Mouse (Mus musculus): ENCODE results near the gene Slc27a5. TPM values are rescaled to one million over a fixed set of nuclear protein-coding genes. Genes with fewer than 3 reads are reported as not detected.
A peak's percentile ranks its signal among the peaks of the same experiment; 100 is the strongest.

The Slc27a5 gene
- polyA plus RNA-seq, 1 experiment from 2014 or later = 0.38 TPM

DNA sequence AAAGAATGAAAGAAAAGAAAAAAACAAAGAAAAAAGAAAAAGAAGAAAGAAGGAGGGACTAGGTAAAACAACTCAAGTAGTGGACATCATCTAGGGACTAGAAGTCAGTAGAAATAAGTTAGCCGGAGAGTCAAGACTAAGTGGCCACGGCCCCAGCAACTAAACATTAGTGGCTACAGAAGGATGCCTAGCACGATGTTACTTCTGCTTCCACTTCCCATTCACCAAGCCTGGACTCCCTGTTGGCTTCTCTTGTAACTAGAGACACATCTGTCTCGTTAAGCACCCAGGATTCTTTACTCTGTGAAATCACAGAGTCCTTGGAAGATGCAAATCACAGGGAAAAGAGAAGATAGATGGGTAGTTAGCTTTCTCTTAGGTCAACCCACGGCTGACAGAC lies 40.5 kb downstream of the Slc27a5 start:
- H3K27ac ChIP-seq (ENCODE audit: low read depth, low read length) = no peak overlapping the region
- no peaks in the 10 kb centered on the region for H3K9me3 ChIP-seq (ENCODE audit: control insufficient read depth, low read length)
- WGBS = 76% methylated on average over 5 of the region's 5 CpGs
- peaks cover 5% of the 10 kb centered on the region for H3K4me1 ChIP-seq (ENCODE audit: control insufficient read depth, insufficient read depth, low read depth, low read length)
- no peaks in the 10 kb centered on the region for H3K36me3 ChIP-seq (ENCODE audit: control insufficient read depth, insufficient read depth, low read length)
- no peaks in the 10 kb centered on the region for H3K27me3 ChIP-seq (replicated peaks; ENCODE audit: control insufficient read depth, insufficient read depth, low read length)
- H3K4me2 ChIP-seq (ENCODE audit: low read length) = no peak overlapping the region
- no peak for ATAC-seq
- no peak overlapping the region for H3K9ac ChIP-seq (ENCODE audit: low read depth, low read length)
- H3K4me3 ChIP-seq (ENCODE audit: low read length) = no peak overlapping the region

DNA sequence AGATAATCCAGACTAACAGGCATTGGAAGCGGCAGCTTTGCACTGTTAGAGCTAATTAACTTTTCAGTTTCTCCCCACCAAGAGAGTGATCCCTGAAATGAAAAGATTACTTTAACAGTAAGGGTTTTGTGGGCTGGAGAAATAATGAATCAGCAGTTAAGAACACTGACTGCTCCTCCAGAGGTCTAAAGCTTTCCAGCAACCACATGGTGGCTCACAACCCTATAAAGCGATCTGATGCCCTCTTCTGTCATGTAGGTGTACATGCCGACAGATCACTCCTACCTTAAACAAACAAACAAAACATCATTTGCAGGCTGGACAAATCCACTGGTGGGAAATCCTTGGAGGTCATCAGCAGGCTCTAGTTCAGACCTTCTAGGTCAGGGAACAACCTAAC lies 43.1 kb downstream of the Slc27a5 start:
- WGBS = 49% methylated on average over 3 of the region's 3 CpGs
- Histone ChIP-seq H3K9me3 (ENCODE audit: control insufficient read depth, low read length) (no peaks in the 10 kb centered on the region), H3K36me3 (ENCODE audit: control insufficient read depth, insufficient read depth, low read length) (no peaks in the 10 kb centered on the region), H3K27me3 (replicated peaks; ENCODE audit: control insufficient read depth, insufficient read depth, low read length) (no peaks in the 10 kb centered on the region), H3K27ac (ENCODE audit: low read depth, low read length) (no peak overlapping the region), H3K4me2 (ENCODE audit: low read length) (no peak overlapping the region), H3K9ac (ENCODE audit: low read depth, low read length) (no peak overlapping the region), H3K4me1 (ENCODE audit: control insufficient read depth, insufficient read depth, low read depth, low read length) (peaks cover 4% of the 10 kb centered on the region), H3K4me3 (ENCODE audit: low read length) (no peak overlapping the region)
- ATAC-seq = no peak

- peak overlapping the region; percentile 81 for H3K27ac ChIP-seq (ENCODE audit: low read depth, low read length)
- H3K9ac ChIP-seq (ENCODE audit: low read depth, low read length) = peak overlapping the region; percentile 72
- WGBS = 11% methylated on average over 16 of the region's 16 CpGs
- ATAC-seq = peak; percentile 12
- H3K9me3 ChIP-seq (ENCODE audit: control insufficient read depth, low read length) = no peaks in the 10 kb centered on the region
- H3K36me3 ChIP-seq (ENCODE audit: control insufficient read depth, insufficient read depth, low read length) = no peaks in the 10 kb centered on the region
- H3K27me3 ChIP-seq (replicated peaks; ENCODE audit: control insufficient read depth, insufficient read depth, low read length) = no peaks in the 10 kb centered on the region
- H3K4me3 ChIP-seq (ENCODE audit: low read length) = peak overlapping the region; percentile 48
- peaks cover 9% of the 10 kb centered on the region for H3K4me1 ChIP-seq (ENCODE audit: control insufficient read depth, insufficient read depth, low read depth, low read length)
- H3K4me2 ChIP-seq (ENCODE audit: low read length) = peak overlapping the region; percentile 93
These were observed 48.1 kb downstream of the Slc27a5 start for GRCm38 (mm10) chr7:12949872-12950229.

GRCm38 (mm10) chr7:12949032-12949871 lies 48.7 kb downstream of the Slc27a5 start:
- Histone ChIP-seq H3K4me3 (ENCODE audit: low read length) (peak overlapping the region; percentile 48), H3K4me2 (ENCODE audit: low read length) (peak overlapping the region; percentile 93), H3K27me3 (replicated peaks; ENCODE audit: control insufficient read depth, insufficient read depth, low read length) (no peaks in the 10 kb centered on the region), H3K4me1 (ENCODE audit: control insufficient read depth, insufficient read depth, low read depth, low read length) (peaks cover 9% of the 10 kb centered on the region), H3K9me3 (ENCODE audit: control insufficient read depth, low read length) (no peaks in the 10 kb centered on the region), H3K36me3 (ENCODE audit: control insufficient read depth, insufficient read depth, low read length) (no peaks in the 10 kb centered on the region), H3K9ac (ENCODE audit: low read depth, low read length) (peak overlapping the region; percentile 72), H3K27ac (ENCODE audit: low read depth, low read length) (peak overlapping the region; percentile 83)
- WGBS = 8% methylated on average over 35 of the region's 35 CpGs
- peak; percentile 98 for ATAC-seq

DNA sequence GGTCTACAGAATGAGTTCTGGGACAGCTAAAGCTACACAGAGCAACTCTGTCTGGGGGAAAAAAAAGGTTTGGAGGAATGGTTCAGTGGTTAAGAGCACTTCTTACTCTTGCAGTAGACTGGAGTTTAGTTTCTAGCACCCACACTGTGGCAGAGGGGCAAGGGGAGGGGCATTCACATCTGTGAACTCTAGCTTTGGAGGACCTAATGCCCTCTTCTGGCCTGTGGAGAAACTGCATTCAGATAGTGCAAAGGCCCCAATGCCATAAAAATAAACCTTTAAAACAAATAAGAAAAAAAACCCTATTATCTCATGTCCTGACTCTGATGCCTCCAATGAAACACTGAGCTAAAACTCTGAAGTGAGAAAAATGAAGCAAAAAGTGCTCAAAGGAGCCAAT lies 54.5 kb downstream of the Slc27a5 start:
- Histone ChIP-seq H3K4me1 (ENCODE audit: control insufficient read depth, insufficient read depth, low read depth, low read length) (no peaks in the 10 kb centered on the region), H3K4me2 (ENCODE audit: low read length) (no peak overlapping the region), H3K9me3 (ENCODE audit: control insufficient read depth, low read length) (no peaks in the 10 kb centered on the region), H3K27me3 (replicated peaks; ENCODE audit: control insufficient read depth, insufficient read depth, low read length) (no peaks in the 10 kb centered on the region), H3K4me3 (ENCODE audit: low read length) (no peak overlapping the region), H3K36me3 (ENCODE audit: control insufficient read depth, insufficient read depth, low read length) (no peaks in the 10 kb centered on the region), H3K27ac (ENCODE audit: low read depth, low read length) (no peak overlapping the region), H3K9ac (ENCODE audit: low read depth, low read length) (no peak overlapping the region)
- ATAC-seq = no peak

GRCm38 (mm10) chr7:12940599-12940998 lies 57.4 kb downstream of the Slc27a5 start:
- WGBS = 85% methylated on average over 4 of the region's 4 CpGs
- H3K4me3 ChIP-seq (ENCODE audit: low read length) = no peak overlapping the region

More at GRCm38 (mm10) chr7:12940599-12940998, 57.4 kb downstream of the Slc27a5 start:
- ATAC-seq = no peak
- Histone ChIP-seq H3K27ac (ENCODE audit: low read depth, low read length) (no peak overlapping the region), H3K36me3 (ENCODE audit: control insufficient read depth, insufficient read depth, low read length) (no peaks in the 10 kb centered on the region), H3K9me3 (ENCODE audit: control insufficient read depth, low read length) (no peaks in the 10 kb centered on the region), H3K4me2 (ENCODE audit: low read length) (no peak overlapping the region), H3K4me1 (ENCODE audit: control insufficient read depth, insufficient read depth, low read depth, low read length) (no peaks in the 10 kb centered on the region), H3K9ac (ENCODE audit: low read depth, low read length) (no peak overlapping the region), H3K27me3 (replicated peaks; ENCODE audit: control insufficient read depth, insufficient read depth, low read length) (no peaks in the 10 kb centered on the region)

Other genes with a start within 250 kb of the Slc27a5 start
- gene Zscan18, start 194.6 kb downstream of the Slc27a5 start, polyA plus RNA-seq (2015; fragmentation: Nextera tagmentation; extraction: Ambion mirVana) = 35.3 and 36.2 TPM in 2 replicates
- 23.8 and 31.0 TPM in 2 replicates for gene Zfp329, start 179.3 kb downstream of the Slc27a5 start, polyA plus RNA-seq (2015; fragmentation: Nextera tagmentation; extraction: Ambion mirVana)
- gene Zfp110, start 163.4 kb downstream of the Slc27a5 start, polyA plus RNA-seq (2015; fragmentation: Nextera tagmentation; extraction: Ambion mirVana) = 24.7 and 30.6 TPM in 2 replicates
- gene Zfp128, start 117.0 kb downstream of the Slc27a5 start, polyA plus RNA-seq (2015; fragmentation: Nextera tagmentation; extraction: Ambion mirVana) = 6.8 and 7.1 TPM in 2 replicates
- 10.4 and 13.1 TPM in 2 replicates for gene Zscan22, start 100.4 kb downstream of the Slc27a5 start, polyA plus RNA-seq (2015; fragmentation: Nextera tagmentation; extraction: Ambion mirVana)
- gene Rps5, start 75.9 kb downstream of the Slc27a5 start, polyA plus RNA-seq (2015; fragmentation: Nextera tagmentation; extraction: Ambion mirVana) = 564 and 566 TPM in 2 replicates
- 1.2 and 1.3 TPM in 2 replicates for gene Rnf225, start 70.8 kb downstream of the Slc27a5 start, polyA plus RNA-seq (2015; fragmentation: Nextera tagmentation; extraction: Ambion mirVana)
- gene Zfp324, start 32.4 kb downstream of the Slc27a5 start, polyA plus RNA-seq (2015; fragmentation: Nextera tagmentation; extraction: Ambion mirVana) = 11.9 and 13.5 TPM in 2 replicates
- 11.9 and 12.4 TPM in 2 replicates for gene Zfp446, start 20.3 kb downstream of the Slc27a5 start, polyA plus RNA-seq (2015; fragmentation: Nextera tagmentation; extraction: Ambion mirVana)
- gene Trim28, start 922 bp upstream of the Slc27a5 start, polyA plus RNA-seq (2015; fragmentation: Nextera tagmentation; extraction: Ambion mirVana) = 165 and 195 TPM in 2 replicates
- 38.3 and 41.4 TPM in 2 replicates for gene Zbtb45, start 11.8 kb upstream of the Slc27a5 start, polyA plus RNA-seq (2015; fragmentation: Nextera tagmentation; extraction: Ambion mirVana)
- gene Chmp2a, start 36.6 kb upstream of the Slc27a5 start, polyA plus RNA-seq (2015; fragmentation: Nextera tagmentation; extraction: Ambion mirVana) = 174 TPM in 2 replicates
- gene Ube2m, start 40.1 kb upstream of the Slc27a5 start, polyA plus RNA-seq (2015; fragmentation: Nextera tagmentation; extraction: Ambion mirVana) = 41.3 and 64.6 TPM in 2 replicates
- 9.3 and 9.7 TPM in 2 replicates for gene Mzf1, start 56.6 kb upstream of the Slc27a5 start, polyA plus RNA-seq (2015; fragmentation: Nextera tagmentation; extraction: Ambion mirVana)
- 0.34 TPM in 2 replicates for gene Vmn1r85, start 97.0 kb upstream of the Slc27a5 start, polyA plus RNA-seq (2015; fragmentation: Nextera tagmentation; extraction: Ambion mirVana)
- not detected in 2 replicates for gene Vmn1r86, start 121.7 kb upstream of the Slc27a5 start, polyA plus RNA-seq (2015; fragmentation: Nextera tagmentation; extraction: Ambion mirVana)
- not detected in 2 replicates for gene Vmn1r87, start 142.0 kb upstream of the Slc27a5 start, polyA plus RNA-seq (2015; fragmentation: Nextera tagmentation; extraction: Ambion mirVana)
- gene Vmn1r88, start 161.4 kb upstream of the Slc27a5 start, polyA plus RNA-seq (2015; fragmentation: Nextera tagmentation; extraction: Ambion mirVana) = not detected in 2 replicates
- gene Vmn1r89, start 214.8 kb upstream of the Slc27a5 start, polyA plus RNA-seq (2015; fragmentation: Nextera tagmentation; extraction: Ambion mirVana) = not detected in 2 replicates